Mouse (Mus musculus) forebrain, embryonic 11.5 days (tissue): ENCODE results near the gene Zdhhc9. TPM values are rescaled to one million over a fixed set of nuclear protein-coding genes. Genes with fewer than 3 reads are reported as not detected.

Experiments used
- ATAC-seq: fragments of 200-750 bp; cut with Nextera tagmentation; replicated peaks from 2 replicates; pipeline ENCODE4 v1.8.0; 2017; ENCODE audit warnings: moderate TSS enrichment; ENCODE audit not compliant: low FRiP score
- DNase-seq: peaks from one replicate; pipeline ENCODE4 v3.0.0-alpha.2; 2017; ENCODE audit warnings: low spot score
- H3K27ac ChIP-seq: fragments of 300-500 bp; sonication (generic); 2 replicates; pipeline ENCODE4 v1.5.1; 2014; ENCODE audit warnings: low read depth, low read length
- H3K27me3 ChIP-seq: fragments of 300-500 bp; sonication (generic); 2 replicates; pipeline ENCODE4 v1.6.1; 2014; ENCODE audit warnings: mild to moderate bottlenecking, low read length, mixed read lengths; ENCODE audit not compliant: control insufficient read depth, insufficient read depth
- H3K36me3 ChIP-seq: fragments of 300-500 bp; sonication (generic); 2 replicates; pipeline ENCODE4 v1.6.1; 2014; ENCODE audit warnings: mild to moderate bottlenecking, low read length, moderate library complexity, mixed read lengths; ENCODE audit not compliant: control insufficient read depth, insufficient read depth
- H3K4me1 ChIP-seq: fragments of 300-500 bp; sonication (generic); replicated peaks from 2 replicates; pipeline ENCODE4 v1.6.1; 2014; ENCODE audit warnings: low read length, mixed read lengths; ENCODE audit not compliant: control insufficient read depth, insufficient read depth
- H3K4me2 ChIP-seq: fragments of 300-500 bp; sonication (generic); 2 replicates; pipeline ENCODE4 v1.6.1; 2014; ENCODE audit warnings: low read depth, mild to moderate bottlenecking, low read length, moderate library complexity, mixed read lengths; ENCODE audit not compliant: severe bottlenecking
- H3K4me3 ChIP-seq: fragments of 300-500 bp; sonication (generic); 2 replicates; pipeline ENCODE4 v1.5.1; 2014; ENCODE audit warnings: low read depth, low read length
- H3K9ac ChIP-seq: fragments of 300-500 bp; sonication (generic); 2 replicates; pipeline ENCODE4 v1.6.1; 2014; ENCODE audit warnings: low read length
- H3K9me3 ChIP-seq: fragments of 300-500 bp; sonication (generic); 2 replicates; pipeline ENCODE4 v1.6.1; 2016; ENCODE audit warnings: low read length, mixed read lengths; ENCODE audit not compliant: control insufficient read depth
- WGBS: fragments of 180-500 bp; shearing (Covaris S2); extraction: QIAGEN DNeasy Blood & Tissue Kit; methylation state at CpG from one replicate; pipeline ENCODE4 v1.1.7; 2014; 5-methylcytosine and 5-hydroxymethylcytosine counted together
- polyA plus RNA-seq: library from polyadenylated mRNA; unstranded; fragments of >200 nt; fragmentation: Nextera tagmentation; extraction: Ambion mirVana; gene quantifications from 2 replicates; pipeline ENCODE4 v1.2.1, GENCODE M21; 2014

Gene Zdhhc9
- polyA plus RNA-seq, 1 experiment from 2014 or later: 4.0 TPM

GRCm38 (mm10) chrX:48197856-48198255 is 10.8 kb downstream of the Zdhhc9 start:
- ATAC-seq: no peak
- no peaks in the 10 kb centered on the region for H3K9me3 ChIP-seq
- no peaks in the 10 kb centered on the region for H3K4me1 ChIP-seq
- H3K9ac ChIP-seq: no peak overlapping the region
- no peak overlapping the region for H3K4me3 ChIP-seq
- H3K27ac ChIP-seq: no peak overlapping the region
- no peak overlapping the region for H3K4me2 ChIP-seq
- no peaks in the 10 kb centered on the region for H3K36me3 ChIP-seq
- H3K27me3 ChIP-seq: no peaks in the 10 kb centered on the region
- WGBS: 77% methylated on average over 3 of the region's 3 CpGs
- no peak for DNase-seq

GRCm38 (mm10) chrX:48193235-48194152 is 15.2 kb downstream of the Zdhhc9 start:
- no peaks in the 10 kb centered on the region for H3K36me3 ChIP-seq
- no peaks in the 10 kb centered on the region for H3K27me3 ChIP-seq
- H3K4me3 ChIP-seq: no peak overlapping the region
- no peaks in the 10 kb centered on the region for H3K4me1 ChIP-seq
- H3K27ac ChIP-seq: no peak overlapping the region
- no peak overlapping the region for H3K4me2 ChIP-seq
- H3K9ac ChIP-seq: no peak overlapping the region
- WGBS: 67% methylated on average over 14 of the region's 14 CpGs
- DNase-seq: no peak
- no peaks in the 10 kb centered on the region for H3K9me3 ChIP-seq
- ATAC-seq: 0 out of 2 replicates have a peak, but pooled peaks have one; percentile 51

GRCm38 (mm10) chrX:48191261-48191660 is 17.4 kb downstream of the Zdhhc9 start:
- 88% methylated on average over 6 of the region's 6 CpGs for WGBS
- H3K9ac ChIP-seq: no peak overlapping the region

GRCm38 (mm10) chrX:48184703-48185102 is 24.0 kb downstream of the Zdhhc9 start:
- Histone ChIP-seq H3K36me3 (no peaks in the 10 kb centered on the region), H3K4me2 (no peak overlapping the region), H3K4me3 (no peak overlapping the region), H3K27me3 (no peaks in the 10 kb centered on the region), H3K9me3 (no peaks in the 10 kb centered on the region), H3K27ac (no peak overlapping the region), H3K9ac (no peak overlapping the region), H3K4me1 (no peaks in the 10 kb centered on the region)
- DNase-seq (no peak), ATAC-seq (no peak)
- WGBS: 80% methylated on average over 3 of the region's 3 CpGs

More at GRCm38 (mm10) chrX:48191261-48191660, 17.4 kb downstream of the Zdhhc9 start:
- ATAC-seq: no peak
- Histone ChIP-seq H3K4me3 (no peak overlapping the region), H3K36me3 (no peaks in the 10 kb centered on the region), H3K27ac (no peak overlapping the region), H3K9me3 (no peaks in the 10 kb centered on the region), H3K4me1 (no peaks in the 10 kb centered on the region), H3K27me3 (no peaks in the 10 kb centered on the region), H3K4me2 (no peak overlapping the region)
- DNase-seq: no peak

- H3K4me2 ChIP-seq: no peak overlapping the region
- 88% methylated on average over 6 of the region's 6 CpGs for WGBS
- H3K27me3 ChIP-seq: no peaks in the 10 kb centered on the region
- no peak overlapping the region for H3K4me3 ChIP-seq
- no peaks in the 10 kb centered on the region for H3K9me3 ChIP-seq
- no peak overlapping the region for H3K27ac ChIP-seq
- ATAC-seq: no peak
- no peak overlapping the region for H3K9ac ChIP-seq
- no peaks in the 10 kb centered on the region for H3K4me1 ChIP-seq
- H3K36me3 ChIP-seq: no peaks in the 10 kb centered on the region
- DNase-seq: no peak
Measured at GRCm38 (mm10) chrX:48181844-48182243, 26.8 kb downstream of the Zdhhc9 start.

- DNase-seq: peak; percentile 59
- ATAC-seq: peak; percentile 89
Measured at GRCm38 (mm10) chrX:48170368-48170767, 38.3 kb downstream of the Zdhhc9 start.

GRCm38 (mm10) chrX:48169892-48170291 is 38.8 kb downstream of the Zdhhc9 start:
- ATAC-seq: peak; percentile 94
- WGBS: 20% methylated on average over 1 of the region's 1 CpGs
- Histone ChIP-seq H3K9ac (no peak overlapping the region), H3K9me3 (no peaks in the 10 kb centered on the region), H3K27ac (peak overlapping the region; percentile 50; the same call in 1 of the 2 replicates), H3K4me2 (no peak overlapping the region), H3K36me3 (no peaks in the 10 kb centered on the region), H3K27me3 (no peaks in the 10 kb centered on the region), H3K4me1 (no peaks in the 10 kb centered on the region), H3K4me3 (no peak overlapping the region)
- DNase-seq: no peak

More at GRCm38 (mm10) chrX:48170368-48170767, 38.3 kb downstream of the Zdhhc9 start:
- Histone ChIP-seq H3K9me3 (no peaks in the 10 kb centered on the region), H3K9ac (no peak overlapping the region), H3K27ac (no peak overlapping the region), H3K27me3 (no peaks in the 10 kb centered on the region), H3K4me2 (no peak overlapping the region), H3K4me1 (no peaks in the 10 kb centered on the region), H3K36me3 (no peaks in the 10 kb centered on the region), H3K4me3 (no peak overlapping the region)
- WGBS: 27% methylated on average over 1 of the region's 1 CpGs

GRCm38 (mm10) chrX:48158229-48158919 is 50.3 kb downstream of the Zdhhc9 start:
- no peak overlapping the region for H3K4me2 ChIP-seq
- 94% methylated on average over 11 of the region's 11 CpGs for WGBS
- DNase-seq (no peak), ATAC-seq (no peak)
- H3K9ac ChIP-seq: no peak overlapping the region
- no peak overlapping the region for H3K4me3 ChIP-seq
- H3K4me1 ChIP-seq: no peaks in the 10 kb centered on the region
- no peak overlapping the region for H3K27ac ChIP-seq
- H3K9me3 ChIP-seq: no peaks in the 10 kb centered on the region
- H3K27me3 ChIP-seq: no peaks in the 10 kb centered on the region
- H3K36me3 ChIP-seq: no peaks in the 10 kb centered on the region
